Mouse (Mus musculus) heart, postnatal 0 days (tissue): ENCODE results near the gene Tfrc. TPM values are rescaled to one million over a fixed set of nuclear protein-coding genes. Genes with fewer than 3 reads are reported as not detected.

Experiments
- ATAC-seq: fragments of 200-750 bp; cut with Nextera tagmentation; 2 replicates; pipeline ENCODE4 v1.8.0; 2017; ENCODE audit warnings: low read depth, moderate number of reproducible peaks, moderate library complexity; ENCODE audit not compliant: insufficient read depth
- DNase-seq: peaks from one replicate; pipeline ENCODE4 v3.0.0-alpha.2; 2016; ENCODE audit warnings: low spot score
- H3K27ac ChIP-seq: fragments of 300-500 bp; sonication (generic); 2 replicates; pipeline ENCODE4 v1.5.1; 2014; ENCODE audit warnings: low read depth, mild to moderate bottlenecking
- H3K27me3 ChIP-seq: fragments of 300-500 bp; sonication (generic); 2 replicates; pipeline ENCODE4 v1.6.1; 2014; ENCODE audit warnings: low read length, mixed read lengths; ENCODE audit not compliant: control insufficient read depth, insufficient read depth
- H3K36me3 ChIP-seq: fragments of 300-500 bp; sonication (generic); replicated peaks from 2 replicates; pipeline ENCODE4 v1.6.1; 2014; ENCODE audit warnings: low read length, mixed read lengths; ENCODE audit not compliant: control insufficient read depth, insufficient read depth
- H3K4me1 ChIP-seq: fragments of 300-500 bp; sonication (generic); 2 replicates; pipeline ENCODE4 v1.6.1; 2014; ENCODE audit warnings: antibody characterized with exemption; ENCODE audit not compliant: control insufficient read depth, insufficient read depth
- H3K4me2 ChIP-seq: fragments of 300-500 bp; sonication (generic); 2 replicates; pipeline ENCODE4 v1.6.1; 2014; ENCODE audit warnings: low read depth, mild to moderate bottlenecking, low read length, moderate library complexity
- H3K4me3 ChIP-seq: fragments of 300-500 bp; sonication (generic); 2 replicates; pipeline ENCODE4 v1.5.1; 2014; ENCODE audit warnings: low read depth, low read length
- H3K9ac ChIP-seq: fragments of 300-500 bp; sonication (generic); replicated peaks from 2 replicates; pipeline ENCODE4 v1.6.1; 2014; ENCODE audit warnings: low read depth, low read length, mixed read lengths
- H3K9me3 ChIP-seq: fragments of 300-500 bp; sonication (generic); replicated peaks from 2 replicates; pipeline ENCODE4 v1.6.1; 2016; ENCODE audit warnings: low read length; ENCODE audit not compliant: control insufficient read depth
- CTCF ChIP-seq: IDR thresholded peaks from 2 replicates; pipeline ENCODE4 v1.5.1; 2016; ENCODE audit warnings: antibody characterized with exemption, control low read depth, low read depth
- EP300 ChIP-seq: IDR thresholded peaks from 2 replicates; pipeline ENCODE4 v1.6.1; 2016; ENCODE audit warnings: antibody characterized with exemption, low read depth
- WGBS: fragments of 180-500 bp; shearing (Covaris S2); extraction: QIAGEN DNeasy Blood & Tissue Kit; methylation state at CpG from one replicate; pipeline ENCODE4 v1.1.7; 2014; 5-methylcytosine and 5-hydroxymethylcytosine counted together
- polyA plus RNA-seq: library from polyadenylated mRNA; unstranded; fragments of >200 nt; fragmentation: Nextera tagmentation; extraction: Ambion mirVana; gene quantifications from 2 replicates; pipeline ENCODE4 v1.2.1, GENCODE M21; 2015
- total RNA-seq: library from RNA; depleted of rRNA; stranded (reverse); fragments of >200 nt; gene quantifications from 2 replicates; pipeline ENCODE4 v1.2.3, GENCODE M21; 2014; ENCODE audit warnings: low replicate concordance

Gene Tfrc
- total and polyA plus RNA-seq, 2 experiments from 2014 or later, result 57.1 to 71.7 TPM

- Histone ChIP-seq H3K27ac (peak overlapping the region; percentile 51), H3K27me3 (no peaks in the 10 kb centered on the region), H3K4me1 (peaks cover 39% of the 10 kb centered on the region), H3K4me3 (peak overlapping the region; percentile 24), H3K4me2 (peak overlapping the region; percentile 49), H3K36me3 (no peaks in the 10 kb centered on the region), H3K9ac (peak overlapping the region; percentile 39), H3K9me3 (no peaks in the 10 kb centered on the region)
- no peak for DNase-seq
- ATAC-seq, result peak; percentile 59
- 13% methylated on average over 10 of the region's 10 CpGs for WGBS
- no peak for TF ChIP-seq CTCF
- no peak for TF ChIP-seq EP300
Measured at GRCm38 (mm10) chr16:32660557-32661321, 52.0 kb downstream of the Tfrc start.

GRCm38 (mm10) chr16:32661493-32661921 is 52.8 kb downstream of the Tfrc start:
- Histone ChIP-seq H3K9me3 (no peaks in the 10 kb centered on the region), H3K27me3 (no peaks in the 10 kb centered on the region), H3K27ac (peak overlapping the region; percentile 51), H3K4me1 (peaks cover 47% of the 10 kb centered on the region), H3K4me2 (peak overlapping the region; percentile 49), H3K4me3 (peak overlapping the region; percentile 24), H3K9ac (peak overlapping the region; percentile 39), H3K36me3 (no peaks in the 10 kb centered on the region)
- WGBS, result 43% methylated on average over 10 of the region's 10 CpGs
- DNase-seq (no peak), ATAC-seq (no peak)
- TF ChIP-seq EP300 (no peak), CTCF (no peak)

- Histone ChIP-seq H3K9me3 (no peaks in the 10 kb centered on the region), H3K4me2 (peak overlapping the region; percentile 49), H3K36me3 (no peaks in the 10 kb centered on the region), H3K4me3 (no peak overlapping the region), H3K4me1 (peaks cover 54% of the 10 kb centered on the region), H3K27me3 (no peaks in the 10 kb centered on the region), H3K9ac (0 out of 2 replicates have a peak overlapping the region, but pooled peaks have one; percentile 33), H3K27ac (no peak overlapping the region)
- TF ChIP-seq EP300, result no peak
- TF ChIP-seq CTCF, result no peak
- no peak for ATAC-seq
- WGBS, result 92% methylated on average over 7 of the region's 7 CpGs
- DNase-seq, result no peak
Measured at GRCm38 (mm10) chr16:32662372-32662771, 53.7 kb downstream of the Tfrc start.

GRCm38 (mm10) chr16:32663231-32663858 is 54.6 kb downstream of the Tfrc start:
- Histone ChIP-seq H3K27me3 (no peaks in the 10 kb centered on the region), H3K4me2 (no peak overlapping the region), H3K4me3 (no peak overlapping the region), H3K36me3 (no peaks in the 10 kb centered on the region), H3K9me3 (no peaks in the 10 kb centered on the region), H3K4me1 (peaks cover 58% of the 10 kb centered on the region), H3K27ac (no peak overlapping the region), H3K9ac (no peak overlapping the region)
- TF ChIP-seq EP300, result no peak
- TF ChIP-seq CTCF, result no peak
- DNase-seq (no peak), ATAC-seq (no peak)
- WGBS, result 78% methylated on average over 9 of the region's 9 CpGs

- ATAC-seq (no peak), DNase-seq (no peak)
- H3K36me3 ChIP-seq, result no peaks in the 10 kb centered on the region
- TF ChIP-seq EP300 (no peak), CTCF (no peak)
- peaks cover 58% of the 10 kb centered on the region for H3K4me1 ChIP-seq
- 84% methylated on average over 2 of the region's 2 CpGs for WGBS
- no peaks in the 10 kb centered on the region for H3K27me3 ChIP-seq
- no peak overlapping the region for H3K4me2 ChIP-seq
- no peak overlapping the region for H3K27ac ChIP-seq
- H3K9me3 ChIP-seq, result no peaks in the 10 kb centered on the region
- H3K4me3 ChIP-seq, result no peak overlapping the region
- H3K9ac ChIP-seq, result no peak overlapping the region
Measured at GRCm38 (mm10) chr16:32664211-32664610, 55.5 kb downstream of the Tfrc start.
